Comparison of ENCODE assay signal across 8 mouse cellular contexts in genomic region chr9:103180807-103181565, GRCm38 (mm10). TPM values are rescaled to one million over a fixed set of nuclear protein-coding genes. Genes with fewer than 3 reads are reported as not detected.
A peak's percentile ranks its signal among the peaks of the same experiment; 100 is the strongest.
DNase-seq lines count a peak whose midpoint lies in the region; ATAC-seq lines count a peak whose summit lies in the region.

No protein-coding gene starts in this region.

- no peaks in the 10 kb centered on the region for H3K9me3 ChIP-seq in limb, embryonic 10.5 days (replicated peaks)
- H3K9me3 ChIP-seq in midbrain, embryonic 10.5 days (replicated peaks), result no peaks in the 10 kb centered on the region

- no peaks in the 10 kb centered on the region for H3K27me3 ChIP-seq in limb, embryonic 10.5 days (ENCODE audit: low read depth, poor library complexity, severe bottlenecking)
- no peaks in the 10 kb centered on the region for H3K27me3 ChIP-seq in midbrain, embryonic 10.5 days (ENCODE audit: low read depth, poor library complexity, severe bottlenecking)

- peaks cover 11% of the 10 kb centered on the region for H3K4me1 ChIP-seq in limb, embryonic 10.5 days
- H3K4me1 ChIP-seq in midbrain, embryonic 10.5 days, result peaks cover 18% of the 10 kb centered on the region

- peak overlapping the region; percentile 54 for H3K4me3 ChIP-seq in limb, embryonic 10.5 days
- H3K4me3 ChIP-seq in midbrain, embryonic 10.5 days, result peak overlapping the region; percentile 49

- H3K36me3 ChIP-seq in limb, embryonic 10.5 days, result no peaks in the 10 kb centered on the region
- peaks cover 10% of the 10 kb centered on the region; the same call in 1 of the 2 replicates for H3K36me3 ChIP-seq in midbrain, embryonic 10.5 days

- H3K27ac ChIP-seq in limb, embryonic 10.5 days, result peak overlapping the region; percentile 82
- H3K27ac ChIP-seq in midbrain, embryonic 10.5 days (replicated peaks), result peak overlapping the region; percentile 75

- peak; percentile 96 for ATAC-seq in inflammation-experienced regulatory T-cells, adult 6 months

- 4% methylated on average over 20 of the region's 20 CpGs for WGBS in limb, embryonic 10.5 days
- 3% methylated on average over 20 of the region's 20 CpGs for WGBS in midbrain, embryonic 10.5 days

- peak; percentile 80 for DNase-seq in NIH3T3 (ENCODE audit: low read depth)
- peak; percentile 75 for DNase-seq in embryo, embryonic 11.5 days (ENCODE audit: low read depth, low spot score)
- peak; percentile 50 to 82 for DNase-seq in gastrocnemius, postnatal 4 days (ENCODE audit: low spot score in 2 of 2)
- DNase-seq in limb, embryonic 10.5 days (ENCODE audit: low spot score), result peak; percentile 76
- DNase-seq in midbrain, embryonic 10.5 days (ENCODE audit: low spot score), result peak; percentile 82
- DNase-seq in right cerebral cortex, postnatal 25 days, result peak; percentile 33
- DNase-seq in yolk sac, embryonic 10.5 days (ENCODE audit: low spot score), result peak; percentile 87

RNA-seq across cellular contexts. Expression of gene Srprb, which starts 21.0 kb away (rescaled TPM):
- 10 to 100 TPM; 19.8 to 22.3 TPM for total RNA-seq in gastrocnemius, postnatal 4 days (2021)
- polyA plus RNA-seq in inflammation-experienced regulatory T-cells, adult 6 months (2017; shearing (Covaris generic)), result 10 to 100 TPM; 24.6 to 35.8 (median 30.2) TPM
- 72.4 and 74.1 TPM in 2 replicates for polyA plus RNA-seq in limb, embryonic 10.5 days (2016; fragmentation: Nextera tagmentation; extraction: Ambion mirVana)
- 68.2 and 68.4 TPM in 2 replicates for polyA plus RNA-seq in midbrain, embryonic 10.5 days (2016; fragmentation: Nextera tagmentation; extraction: Ambion mirVana)

RNA-seq across cellular contexts. Expression of gene Gm20425, which starts 49.1 kb away (rescaled TPM):
- 1 to 10 TPM; 5.7 to 8.6 TPM for total RNA-seq in gastrocnemius, postnatal 4 days (2021)
- polyA plus RNA-seq in inflammation-experienced regulatory T-cells, adult 6 months (2017; shearing (Covaris generic)), result 1 to 10 TPM; 1.2 to 2.2 (median 1.5) TPM
- not detected in 2 replicates for polyA plus RNA-seq in limb, embryonic 10.5 days (2016; fragmentation: Nextera tagmentation; extraction: Ambion mirVana)
- 0.75 TPM in 1 of 2 replicates, not detected in the other for polyA plus RNA-seq in midbrain, embryonic 10.5 days (2016; fragmentation: Nextera tagmentation; extraction: Ambion mirVana)

RNA-seq across cellular contexts. Expression of gene Trf, which starts 49.3 kb away (rescaled TPM):
- 10 to 100 TPM; 24.5 to 82.3 TPM for total RNA-seq in gastrocnemius, postnatal 4 days (2021)
- 1 to 10 TPM in 1 of 3 experiments, under 1 TPM in 2; 0.37 to 3.0 (median 0.43) TPM for polyA plus RNA-seq in inflammation-experienced regulatory T-cells, adult 6 months (2017; shearing (Covaris generic))
- polyA plus RNA-seq in limb, embryonic 10.5 days (2016; fragmentation: Nextera tagmentation; extraction: Ambion mirVana), result 9.3 and 10.5 TPM in 2 replicates
- polyA plus RNA-seq in midbrain, embryonic 10.5 days (2016; fragmentation: Nextera tagmentation; extraction: Ambion mirVana), result 14.6 and 20.6 TPM in 2 replicates

Comparison
In these comparisons a context has a peak if more than half of its experiments do, and no peak if none do; other contexts are left out.
1. Peak in every context shown above with its lines: DNase-seq, ATAC-seq, H3K4me3 ChIP-seq and H3K27ac ChIP-seq.
2. DNase-seq: peak in every context shown above with its lines; median percentile 87 in yolk sac, embryonic 10.5 days; 82 in midbrain, embryonic 10.5 days; 80 in NIH3T3; 76 in limb, embryonic 10.5 days; 75 in embryo, embryonic 11.5 days; 66 in gastrocnemius, postnatal 4 days; 33 in right cerebral cortex, postnatal 25 days.